8 mouse cellular contexts compared by ENCODE assay signal in genomic region chr9:66713135-66714021, GRCm38 (mm10). TPM values are rescaled to one million over a fixed set of nuclear protein-coding genes. Genes with fewer than 3 reads are reported as not detected.
DNase-seq lines count a peak whose midpoint lies in the region; ATAC-seq and TF ChIP-seq lines count a peak whose summit lies in the region.

Gene Car12, plus strand, starts transcription at chr9:66713686.

- H3K9ac ChIP-seq in forebrain, postnatal 0 days = peak within 1 kb of the TSS; percentile 37
- 0 out of 2 replicates have a peak within 1 kb of the TSS, but pooled peaks have one; percentile 8 for H3K9ac ChIP-seq in kidney, embryonic 15.5 days
- peak within 1 kb of the TSS; percentile 48 for H3K9ac ChIP-seq in lung, embryonic 16.5 days (ENCODE audit: low read length)

- H3K27ac ChIP-seq in forebrain, postnatal 0 days (ENCODE audit: low read depth, low read length) = no peak within 1 kb of the TSS
- H3K27ac ChIP-seq in kidney, embryonic 15.5 days = peak within 1 kb of the TSS; percentile 49; the same call in 1 of the 2 replicates
- no peak within 1 kb of the TSS for H3K27ac ChIP-seq in lung, embryonic 16.5 days (ENCODE audit: low read length)
- H3K27ac ChIP-seq in olfactory bulb, adult 2 months (ENCODE audit: insufficient read depth, low read depth, low read length) = no peak within 1 kb of the TSS

- no peaks in the 10 kb centered on the region for H3K9me3 ChIP-seq in forebrain, postnatal 0 days (ENCODE audit: low read length)
- no peaks in the 10 kb centered on the region for H3K9me3 ChIP-seq in kidney, embryonic 15.5 days (replicated peaks)
- no peaks in the 10 kb centered on the region for H3K9me3 ChIP-seq in lung, embryonic 16.5 days (ENCODE audit: control insufficient read depth, low read length)

- no peak for TF ChIP-seq POLR2A in olfactory bulb, adult 2 months (IDR thresholded peaks at IDR 0.05; ENCODE audit: insufficient read depth, low read depth, low read length)

- H3K4me1 ChIP-seq in forebrain, postnatal 0 days (ENCODE audit: insufficient read depth) = peaks cover 16% of the 10 kb centered on the region
- H3K4me1 ChIP-seq in kidney, embryonic 15.5 days = peaks cover 32% of the 10 kb centered on the region
- peaks cover 6% of the 10 kb centered on the region; the same call in 1 of the 2 replicates for H3K4me1 ChIP-seq in lung, embryonic 16.5 days (replicated peaks; ENCODE audit: control insufficient read depth, insufficient read depth, low read length)
- H3K4me1 ChIP-seq in olfactory bulb, adult 2 months (ENCODE audit: control insufficient read depth, insufficient read depth, low read length) = peaks cover 26% of the 10 kb centered on the region

- peak; percentile 86 for ATAC-seq in forebrain, postnatal 0 days
- peak; percentile 71 for ATAC-seq in kidney, embryonic 15.5 days (replicated peaks; ENCODE audit: low FRiP score)
- ATAC-seq in lung, embryonic 16.5 days (ENCODE audit: low read depth) = peak; percentile 74

- peak within 1 kb of the TSS; percentile 65 for H3K4me2 ChIP-seq in forebrain, postnatal 0 days (ENCODE audit: low read depth)
- peak within 1 kb of the TSS; percentile 86 for H3K4me2 ChIP-seq in kidney, embryonic 15.5 days
- H3K4me2 ChIP-seq in lung, embryonic 16.5 days (ENCODE audit: low read depth, low read length) = peak within 1 kb of the TSS; percentile 70

- WGBS in forebrain, postnatal 0 days = 12% methylated on average over 29 of the region's 29 CpGs
- 14% methylated on average over 29 of the region's 29 CpGs for WGBS in kidney, embryonic 15.5 days
- 12% methylated on average over 29 of the region's 29 CpGs for WGBS in lung, embryonic 16.5 days
- WGBS in olfactory bulb, adult 2 months = 9% methylated on average over 29 of the region's 29 CpGs

- no peak for TF ChIP-seq CTCF in forebrain, postnatal 0 days (IDR thresholded peaks at IDR 0.05; ENCODE audit: low read depth)
- TF ChIP-seq CTCF in olfactory bulb, adult 2 months (IDR thresholded peaks at IDR 0.05; ENCODE audit: insufficient read depth, low read depth, low read length) = no peak

- H3K36me3 ChIP-seq in forebrain, postnatal 0 days (ENCODE audit: insufficient read depth) = no peaks in the 10 kb centered on the region
- no peaks in the 10 kb centered on the region for H3K36me3 ChIP-seq in kidney, embryonic 15.5 days
- no peaks in the 10 kb centered on the region for H3K36me3 ChIP-seq in lung, embryonic 16.5 days (ENCODE audit: control insufficient read depth, insufficient read depth, low read length)

- H3K4me3 ChIP-seq in forebrain, postnatal 0 days (ENCODE audit: low read depth, low read length) = peak within 1 kb of the TSS; percentile 34
- H3K4me3 ChIP-seq in kidney, embryonic 15.5 days (replicated peaks) = peak within 1 kb of the TSS; percentile 49
- H3K4me3 ChIP-seq in lung, embryonic 16.5 days (ENCODE audit: low read length) = peak within 1 kb of the TSS; percentile 45
- peak within 1 kb of the TSS; percentile 46 for H3K4me3 ChIP-seq in olfactory bulb, adult 2 months (ENCODE audit: insufficient read depth, low read depth, low read length)

- DNase-seq in left cerebral cortex, postnatal 25 days (ENCODE audit: low spot score in 2 of 2) = peak; percentile 22 to 24
- DNase-seq in left cerebral cortex, postnatal 10 days (ENCODE audit: extremely low spot score in 1 of 2, low spot score in 2 of 2) = no peak
- DNase-seq in c-Kit-positive CD71-negative TER-119-negative erythroid progenitor cells, embryonic 14.5 days (ENCODE audit: low read depth) = peak; percentile 62
- peak; percentile 47 for DNase-seq in forebrain, postnatal 0 days
- no peak for DNase-seq in testis, postnatal 10 days (ENCODE audit: low spot score)

- intact Hi-C loops in left cerebral cortex, postnatal 25 days (cut with DNase I) = no loop called here
- intact Hi-C loops in left cerebral cortex, postnatal 10 days (cut with DNase I) = no loop called here

- H3K27me3 ChIP-seq in forebrain, postnatal 0 days (ENCODE audit: insufficient read depth, low read length) = no peaks in the 10 kb centered on the region; the same call in 1 of the 2 replicates
- H3K27me3 ChIP-seq in kidney, embryonic 15.5 days = peaks cover 36% of the 10 kb centered on the region
- peaks cover 8% of the 10 kb centered on the region; the same call in 1 of the 2 replicates for H3K27me3 ChIP-seq in lung, embryonic 16.5 days (ENCODE audit: control insufficient read depth, insufficient read depth, low read depth, low read length)

RNA-seq across cellular contexts. Expression of gene Car12, which starts in this region (rescaled TPM):
- 10 to 100 TPM; 11.8 to 15.0 TPM for total RNA-seq in left cerebral cortex, postnatal 25 days (2021)
- 1 to 10 TPM; 1.8 to 3.0 TPM for total RNA-seq in left cerebral cortex, postnatal 10 days (2021)
- 3.6 and 6.1 TPM in 2 replicates for total RNA-seq in forebrain, postnatal 0 days (2014; rRNA removed)
- 3.5 and 5.3 TPM in 2 replicates for polyA plus RNA-seq in forebrain, postnatal 0 days (2015; fragmentation: Nextera tagmentation; extraction: Ambion mirVana)
- polyA plus RNA-seq in kidney, embryonic 15.5 days (2015; fragmentation: Nextera tagmentation; extraction: Ambion mirVana) = 14.5 and 15.6 TPM in 2 replicates
- 2.2 and 2.6 TPM in 2 replicates for polyA plus RNA-seq in lung, embryonic 16.5 days (2015; fragmentation: Nextera tagmentation; extraction: Ambion mirVana)
- polyA plus RNA-seq in olfactory bulb, adult 2 months (2012; ENCODE audit: insufficient read depth, insufficient read length, low replicate concordance, missing spikeins) = not detected in 2 replicates

Comparison
In these comparisons a context has a peak if more than half of its experiments do, and no peak if none do; other contexts are left out.
1. DNase-seq: peak in left cerebral cortex, postnatal 25 days (2 of 2), c-Kit-positive CD71-negative TER-119-negative erythroid progenitor cells, embryonic 14.5 days (single experiment) and forebrain, postnatal 0 days (single experiment); none in left cerebral cortex, postnatal 10 days (0 of 2) and testis, postnatal 10 days (single experiment).
2. Peak in every context shown above with its lines, with median percentiles within 50 percentile points of each other: ATAC-seq, H3K4me2 ChIP-seq, H3K4me3 ChIP-seq and H3K9ac ChIP-seq.